Mouse (Mus musculus): ENCODE data around the gene Mmp8.

- no peak for TF ChIP-seq CTCF (IDR thresholded peaks at IDR 0.05; ENCODE audit: borderline replicate concordance, control insufficient read depth, extremely low read depth, insufficient read depth, low read length, poor library complexity)
- no peak for TF ChIP-seq POLR2A (IDR thresholded peaks at IDR 0.05; ENCODE audit: control insufficient read depth, extremely low read depth, insufficient read depth, low read length, poor library complexity)
Observed at GRCm38 (mm10) chr9:7572188-7572587, 13.9 kb downstream of the Mmp8 start.
